Mouse (Mus musculus) midbrain, postnatal 0 days (tissue): ENCODE measurements around the gene Comtd1. TPM values are rescaled to one million over a fixed set of nuclear protein-coding genes. Genes with fewer than 3 reads are reported as not detected.

ENCODE experiments used
- ATAC-seq: fragments of 200-750 bp; cut with Nextera tagmentation; 2 replicates; pipeline ENCODE4 v1.8.0; 2017; ENCODE audit warnings: moderate number of reproducible peaks, mild to moderate bottlenecking, moderate TSS enrichment, moderate library complexity; ENCODE audit not compliant: low FRiP score
- DNase-seq: peaks from one replicate; pipeline ENCODE4 v3.0.0-alpha.2; 2015; ENCODE audit warnings: low spot score
- H3K27ac ChIP-seq: fragments of 300-500 bp; sonication (generic); 2 replicates; pipeline ENCODE4 v1.5.1; 2014; ENCODE audit warnings: low read depth, mild to moderate bottlenecking, low read length, mixed read lengths
- H3K27me3 ChIP-seq: fragments of 300-500 bp; sonication (generic); 2 replicates; pipeline ENCODE4 v1.6.1; 2014; ENCODE audit warnings: low read length, control low read depth, mixed read lengths; ENCODE audit not compliant: insufficient read depth
- H3K36me3 ChIP-seq: fragments of 300-500 bp; sonication (generic); 2 replicates; pipeline ENCODE4 v1.6.1; 2014; ENCODE audit warnings: low read length, control low read depth, mixed read lengths; ENCODE audit not compliant: insufficient read depth
- H3K4me1 ChIP-seq: fragments of 300-500 bp; sonication (generic); 2 replicates; pipeline ENCODE4 v1.6.1; 2014; ENCODE audit warnings: mild to moderate bottlenecking, control low read depth, antibody characterized with exemption, low read length, mixed read lengths; ENCODE audit not compliant: insufficient read depth
- H3K4me2 ChIP-seq: fragments of 300-500 bp; sonication (generic); 2 replicates; pipeline ENCODE4 v1.6.1; 2014; ENCODE audit warnings: low read depth, mild to moderate bottlenecking, low read length, mixed read lengths; ENCODE audit not compliant: poor library complexity, severe bottlenecking
- H3K4me3 ChIP-seq: fragments of 300-500 bp; sonication (generic); 2 replicates; pipeline ENCODE4 v1.5.1; 2014; ENCODE audit warnings: low read depth, mild to moderate bottlenecking, low read length, moderate library complexity
- H3K9ac ChIP-seq: fragments of 300-500 bp; sonication (generic); replicated peaks from 2 replicates; pipeline ENCODE4 v1.6.1; 2014; ENCODE audit warnings: mild to moderate bottlenecking, low read length, moderate library complexity, mixed read lengths; ENCODE audit not compliant: poor library complexity, severe bottlenecking
- H3K9me3 ChIP-seq: fragments of 300-500 bp; sonication (generic); 2 replicates; pipeline ENCODE4 v1.6.1; 2016; ENCODE audit warnings: low read length, control low read depth
- CTCF ChIP-seq: IDR thresholded peaks from 2 replicates; pipeline ENCODE4 v1.5.1; 2016; ENCODE audit warnings: antibody characterized with exemption, mild to moderate bottlenecking
- WGBS: fragments of 180-500 bp; shearing (Covaris S2); extraction: QIAGEN DNeasy Blood & Tissue Kit; methylation state at CpG from one replicate; pipeline ENCODE4 v1.1.7; 2014; 5-methylcytosine and 5-hydroxymethylcytosine counted together
- polyA plus RNA-seq: library from polyadenylated mRNA; unstranded; fragments of >200 nt; fragmentation: Nextera tagmentation; extraction: Ambion mirVana; gene quantifications from 2 replicates; pipeline ENCODE4 v1.2.1, GENCODE M21; 2015
- total RNA-seq: library from RNA; depleted of rRNA; stranded (reverse); fragments of >200 nt; gene quantifications from 2 replicates; pipeline ENCODE4 v1.2.3, GENCODE M21; 2014

Comtd1 gene
- total and polyA plus RNA-seq, 2 experiments from 2014 or later: 38.5 to 58.4 TPM

GRCm38 (mm10) chr14:21841819-21842592 lies 6.8 kb downstream of the Comtd1 start:
- H3K4me3 ChIP-seq: no peak overlapping the region
- H3K27ac ChIP-seq: no peak overlapping the region
- H3K27me3 ChIP-seq: no peaks in the 10 kb centered on the region
- H3K4me2 ChIP-seq: no peak overlapping the region
- H3K9me3 ChIP-seq: no peaks in the 10 kb centered on the region
- WGBS: 89% methylated on average over 5 of the region's 5 CpGs
- H3K4me1 ChIP-seq: no peaks in the 10 kb centered on the region
- DNase-seq (no peak), ATAC-seq (no peak)
- H3K36me3 ChIP-seq: peaks cover 60% of the 10 kb centered on the region
- peak; percentile 41; the same call in 1 of the 2 replicates for TF ChIP-seq CTCF
- no peak overlapping the region for H3K9ac ChIP-seq

- no peak for TF ChIP-seq CTCF
- no peak overlapping the region for H3K27ac ChIP-seq
- H3K4me2 ChIP-seq: no peak overlapping the region
- no peaks in the 10 kb centered on the region for H3K27me3 ChIP-seq
- no peaks in the 10 kb centered on the region for H3K9me3 ChIP-seq
- H3K4me3 ChIP-seq: no peak overlapping the region
- no peak overlapping the region for H3K9ac ChIP-seq
- peaks cover 43% of the 10 kb centered on the region for H3K36me3 ChIP-seq
- ATAC-seq (no peak), DNase-seq (no peak)
- no peaks in the 10 kb centered on the region for H3K4me1 ChIP-seq
- 75% methylated on average over 8 of the region's 8 CpGs for WGBS
Observed at GRCm38 (mm10) chr14:21838336-21839017, 10.3 kb downstream of the Comtd1 start.

- Histone ChIP-seq H3K9ac (peak overlapping the region; percentile 84), H3K4me2 (peak overlapping the region; percentile 83), H3K4me1 (peaks cover 11% of the 10 kb centered on the region), H3K4me3 (peak overlapping the region; percentile 82), H3K27ac (peak overlapping the region; percentile 95), H3K36me3 (peaks cover 9% of the 10 kb centered on the region; the same call in 1 of the 2 replicates), H3K27me3 (no peaks in the 10 kb centered on the region), H3K9me3 (no peaks in the 10 kb centered on the region)
- ATAC-seq (peak; percentile 3; the same call in 1 of the 2 replicates), DNase-seq (no peak)
- no peak for TF ChIP-seq CTCF
- under 1% methylated on average over 28 of the region's 28 CpGs for WGBS
Observed at GRCm38 (mm10) chr14:21831830-21832403, 16.9 kb downstream of the Comtd1 start.

- peaks cover 9% of the 10 kb centered on the region; the same call in 1 of the 2 replicates for H3K36me3 ChIP-seq
- H3K9me3 ChIP-seq: no peaks in the 10 kb centered on the region
- WGBS: 1% methylated on average over 49 of the region's 73 CpGs
- peak overlapping the region; percentile 82 for H3K4me3 ChIP-seq
- peak overlapping the region; percentile 95 for H3K27ac ChIP-seq
- no peaks in the 10 kb centered on the region for H3K27me3 ChIP-seq
- H3K4me2 ChIP-seq: peak overlapping the region; percentile 83
- no peak; the same call in 1 of the 2 replicates for TF ChIP-seq CTCF
- DNase-seq: peak; percentile 95
- H3K9ac ChIP-seq: peak overlapping the region; percentile 84
- peaks cover 11% of the 10 kb centered on the region for H3K4me1 ChIP-seq
- peak; percentile 98 for ATAC-seq
Observed at GRCm38 (mm10) chr14:21830876-21831767, 17.7 kb downstream of the Comtd1 start.

- DNase-seq: peak; percentile 51
- Histone ChIP-seq H3K4me2 (no peak overlapping the region), H3K4me3 (no peak overlapping the region), H3K36me3 (no peaks in the 10 kb centered on the region), H3K9ac (no peak overlapping the region), H3K27ac (no peak overlapping the region), H3K9me3 (no peaks in the 10 kb centered on the region), H3K27me3 (no peaks in the 10 kb centered on the region), H3K4me1 (no peaks in the 10 kb centered on the region)
- 83% methylated on average over 9 of the region's 9 CpGs for WGBS
- no peak for ATAC-seq
- no peak for TF ChIP-seq CTCF
Observed at GRCm38 (mm10) chr14:21825786-21826491, 22.8 kb downstream of the Comtd1 start.
